Mouse (Mus musculus): ENCODE measurements at regions not wholly inside any gene's neighbourhood (a gene's known extent, or its start where the extent isn't known, plus 50 kb on each side); places are given as distances from the start of the nearest gene placed in this dataset.
A peak's percentile ranks its signal among the peaks of the same experiment; 100 is the strongest.
"Not testable (repeated sequence)": the region's sequence is repeated elsewhere in the genome, so short reads cannot be mapped to it uniquely, and the experiment has no call there.

GRCm38 (mm10) chr16:51041311-51041710 lies 450.4 kb upstream of the Ccdc54 start:
- DNase-seq (ENCODE audit: low read depth, low spot score): no peak
- no peak for TF ChIP-seq CTCF (IDR thresholded peaks at IDR 0.05)
- in situ Hi-C loops (cut with MboI; ENCODE audit: low pct_unique_long_range_greater_than_20kb): no loop called here
- ChIA-PET CTCF (no interaction called here), POLR2A (no interaction called here)
- ATAC-seq: no peak
- H3K27me3 ChIP-seq: no peaks in the 10 kb centered on the region

GRCm38 (mm10) chr16:51002876-51003275 lies 411.9 kb upstream of the Ccdc54 start:
- H3K27me3 ChIP-seq: no peaks in the 10 kb centered on the region
- ATAC-seq: no peak
- DNase-seq (ENCODE audit: low read depth, low spot score): no peak
- ChIA-PET POLR2A (interaction anchor here (0.6 kb wide), 1 partner anchor 71 kb away, joined by 3 read pairs; no protein-coding TSS in a partner anchor), CTCF (no interaction called here)
- in situ Hi-C loops (cut with MboI; ENCODE audit: low pct_unique_long_range_greater_than_20kb): no loop called here
- TF ChIP-seq CTCF (IDR thresholded peaks at IDR 0.05): no peak

- DNase-seq (ENCODE audit: low read depth, low spot score) (no peak), ATAC-seq (no peak)
- peaks cover 4% of the 10 kb centered on the region for H3K27me3 ChIP-seq
- in situ Hi-C loops (cut with MboI; ENCODE audit: low pct_unique_long_range_greater_than_20kb): no loop called here
- POLR2A ChIA-PET: no interaction called here
- CTCF ChIA-PET: no interaction called here
- TF ChIP-seq CTCF (IDR thresholded peaks at IDR 0.05): no peak
These were observed 373.4 kb upstream of the Ccdc54 start for GRCm38 (mm10) chr16:50964395-50964794.

- H3K27me3 ChIP-seq: no peaks in the 10 kb centered on the region
- TF ChIP-seq CTCF (IDR thresholded peaks at IDR 0.05): no peak
- in situ Hi-C loops (cut with MboI; ENCODE audit: low pct_unique_long_range_greater_than_20kb): no loop called here
- ATAC-seq: no peak
- POLR2A ChIA-PET: no interaction called here
- CTCF ChIA-PET: no interaction called here
- DNase-seq (ENCODE audit: low read depth, low spot score): no peak
These were observed 353.1 kb upstream of the Ccdc54 start for GRCm38 (mm10) chr16:50944091-50944490.

- ATAC-seq; in situ Hi-C loops (cut with MboI; ENCODE audit: low pct_unique_long_range_greater_than_20kb); CTCF ChIA-PET; POLR2A ChIA-PET; H3K27me3 ChIP-seq; DNase-seq (ENCODE audit: low read depth, low spot score): not testable (repeated sequence)
These were observed 352.6 kb upstream of the Ccdc54 start for GRCm38 (mm10) chr16:50943581-50943980.

- POLR2A ChIA-PET: no interaction called here
- CTCF ChIA-PET: no interaction called here
- no peak for ATAC-seq
- no peak for TF ChIP-seq CTCF (IDR thresholded peaks at IDR 0.05)
- in situ Hi-C loops (cut with MboI; ENCODE audit: low pct_unique_long_range_greater_than_20kb): no loop called here
- no peaks in the 10 kb centered on the region for H3K27me3 ChIP-seq
- no peak for DNase-seq (ENCODE audit: low read depth, low spot score)
These were observed 351.3 kb upstream of the Ccdc54 start for GRCm38 (mm10) chr16:50942291-50942690.

- DNase-seq (ENCODE audit: low read depth, low spot score): no peak
- CTCF ChIA-PET: no interaction called here
- H3K27me3 ChIP-seq: no peaks in the 10 kb centered on the region
- POLR2A ChIA-PET: no interaction called here
- in situ Hi-C loops (cut with MboI; ENCODE audit: low pct_unique_long_range_greater_than_20kb): no loop called here
- no peak for TF ChIP-seq CTCF (IDR thresholded peaks at IDR 0.05)
- no peak for ATAC-seq
These were observed 348.4 kb upstream of the Ccdc54 start for GRCm38 (mm10) chr16:50939316-50939715.

- ChIA-PET CTCF (no interaction called here), POLR2A (no interaction called here)
- ATAC-seq (no peak), DNase-seq (ENCODE audit: low read depth, low spot score) (no peak)
- no peaks in the 10 kb centered on the region for H3K27me3 ChIP-seq
- in situ Hi-C loops (cut with MboI; ENCODE audit: low pct_unique_long_range_greater_than_20kb): no loop called here
- no peak for TF ChIP-seq CTCF (IDR thresholded peaks at IDR 0.05)
These were observed 316.8 kb upstream of the Ccdc54 start for GRCm38 (mm10) chr16:50907732-50908131.

- in situ Hi-C loops (cut with MboI; ENCODE audit: low pct_unique_long_range_greater_than_20kb): no loop called here
- CTCF ChIA-PET: no interaction called here
- POLR2A ChIA-PET: no interaction called here
- H3K27me3 ChIP-seq: peaks cover 4% of the 10 kb centered on the region
- no peak for TF ChIP-seq CTCF (IDR thresholded peaks at IDR 0.05)
- no peak for ATAC-seq
- DNase-seq (ENCODE audit: low read depth, low spot score): no peak
These were observed 308.2 kb upstream of the Ccdc54 start for GRCm38 (mm10) chr16:50899151-50899550.

GRCm38 (mm10) chr16:50877926-50878325 lies 287.0 kb upstream of the Ccdc54 start:
- ChIA-PET POLR2A (no interaction called here), CTCF (interaction anchor here (1.8 kb wide), 1 partner anchor 14 kb away, joined by 4 read pairs; no protein-coding TSS in a partner anchor)
- no peak for TF ChIP-seq CTCF (IDR thresholded peaks at IDR 0.05)
- peaks cover 8% of the 10 kb centered on the region for H3K27me3 ChIP-seq
- DNase-seq (ENCODE audit: low read depth, low spot score): peak; percentile 34
- in situ Hi-C loops (cut with MboI; ENCODE audit: low pct_unique_long_range_greater_than_20kb): no loop called here
- peak; percentile 95 for ATAC-seq

- H3K27me3 ChIP-seq: peaks cover 28% of the 10 kb centered on the region
- ATAC-seq (no peak), DNase-seq (ENCODE audit: low read depth, low spot score) (no peak)
- ChIA-PET CTCF (no interaction called here), POLR2A (no interaction called here)
- in situ Hi-C loops (cut with MboI; ENCODE audit: low pct_unique_long_range_greater_than_20kb): no loop called here
- no peak for TF ChIP-seq CTCF (IDR thresholded peaks at IDR 0.05)
These were observed 280.4 kb upstream of the Ccdc54 start for GRCm38 (mm10) chr16:50871318-50871717.

- ATAC-seq: no peak
- POLR2A ChIA-PET: no interaction called here
- TF ChIP-seq CTCF (IDR thresholded peaks at IDR 0.05): no peak
- CTCF ChIA-PET: no interaction called here
- in situ Hi-C loops (cut with MboI; ENCODE audit: low pct_unique_long_range_greater_than_20kb): no loop called here
- DNase-seq (ENCODE audit: low read depth, low spot score): no peak
- H3K27me3 ChIP-seq: peaks cover 4% of the 10 kb centered on the region
These were observed 272.6 kb upstream of the Ccdc54 start for GRCm38 (mm10) chr16:50863565-50863964.
